Mouse (Mus musculus): ENCODE measurements around the gene A630095N17Rik.

A630095N17Rik gene

DNA sequence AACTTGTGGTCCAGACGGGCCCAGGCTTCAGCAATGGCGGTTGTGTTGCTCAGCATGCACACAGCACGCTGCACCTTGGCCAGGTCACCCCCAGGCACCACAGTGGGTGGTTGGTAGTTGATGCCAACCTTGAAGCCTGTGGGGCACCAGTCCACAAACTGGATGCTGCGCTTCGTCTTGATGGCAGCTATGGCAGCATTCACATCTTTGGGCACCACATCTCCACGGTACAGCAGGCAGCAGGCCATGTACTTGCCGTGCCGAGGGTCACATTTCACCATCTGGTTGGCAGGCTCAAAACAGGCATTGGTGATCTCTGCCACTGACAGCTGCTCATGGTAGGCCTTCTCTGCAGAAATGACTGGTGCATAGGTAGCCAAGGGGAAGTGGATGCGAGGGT, 16.1 kb downstream of the A630095N17Rik start:
- no peak for DNase-seq (ENCODE audit: low read depth in 1 of 2, low spot score in 2 of 2)

GRCm38 (mm10) chr1:75214886-75215285, 17.0 kb downstream of the A630095N17Rik start:
- DNase-seq (ENCODE audit: low read depth in 1 of 2, low spot score in 2 of 2): no peak

DNA sequence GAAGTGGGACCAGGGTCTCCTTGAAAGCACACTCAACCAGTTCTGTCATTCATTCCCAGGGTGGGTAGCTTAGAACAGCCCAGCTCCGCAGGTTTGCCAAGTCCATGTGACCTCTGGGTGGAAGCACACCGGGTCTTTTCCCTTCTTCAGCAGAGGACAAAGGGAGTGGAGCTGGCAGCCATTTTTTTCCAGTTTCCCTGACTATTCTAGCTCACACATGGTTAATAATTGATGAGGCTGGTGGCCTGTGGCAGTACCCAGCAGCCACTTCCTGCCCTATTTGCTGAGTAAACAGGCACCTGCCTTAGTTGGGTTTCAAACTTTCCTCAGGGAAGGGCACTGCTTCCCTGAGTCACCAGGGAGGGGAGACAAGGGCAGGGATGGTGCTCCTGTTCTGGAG, 17.5 kb downstream of the A630095N17Rik start:
- DNase-seq (ENCODE audit: low read depth in 1 of 2, low spot score in 2 of 2): no peak

DNA sequence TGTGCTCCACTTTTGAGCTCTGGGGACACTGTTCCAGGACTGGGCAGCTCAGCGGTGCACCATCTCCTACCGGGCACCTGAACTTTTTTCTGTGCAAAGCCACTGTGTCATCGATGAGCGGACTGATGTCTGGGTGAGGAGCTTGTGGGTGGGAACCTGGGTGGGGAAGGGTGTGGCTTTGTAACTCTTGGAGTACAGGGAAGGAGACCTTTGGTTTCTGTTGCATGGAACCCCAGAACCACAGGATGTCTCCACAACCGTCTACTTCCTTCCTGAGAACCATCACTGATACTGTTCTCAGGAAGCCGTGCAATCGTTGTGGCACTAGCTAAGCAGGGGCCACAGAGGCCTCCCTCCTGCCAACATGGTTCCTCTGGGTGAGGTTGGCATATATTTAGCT, 18.8 kb downstream of the A630095N17Rik start:
- DNase-seq (ENCODE audit: low read depth in 1 of 2, low spot score in 2 of 2): no peak

DNA sequence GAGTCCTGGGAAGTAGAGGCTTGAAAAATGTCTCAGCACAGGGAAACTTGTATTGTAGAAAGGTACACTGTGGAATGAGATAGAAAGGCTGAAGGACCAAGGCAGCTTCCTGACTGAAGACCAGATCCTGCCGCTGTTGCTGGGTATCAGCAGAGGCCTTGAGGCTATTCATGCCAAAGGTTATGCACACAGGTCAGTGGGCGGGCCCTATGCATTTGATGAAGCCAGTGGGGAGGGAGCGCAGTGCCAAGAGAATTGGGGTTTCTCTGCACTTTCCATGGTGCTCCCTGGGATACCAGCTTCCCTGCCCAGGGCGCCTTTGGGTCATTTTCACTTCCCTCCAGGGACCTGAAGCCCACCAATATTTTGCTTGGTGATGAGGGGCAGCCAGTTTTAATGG, 19.4 kb downstream of the A630095N17Rik start:
- DNase-seq (ENCODE audit: low read depth in 1 of 2, low spot score in 2 of 2): no peak

DNA sequence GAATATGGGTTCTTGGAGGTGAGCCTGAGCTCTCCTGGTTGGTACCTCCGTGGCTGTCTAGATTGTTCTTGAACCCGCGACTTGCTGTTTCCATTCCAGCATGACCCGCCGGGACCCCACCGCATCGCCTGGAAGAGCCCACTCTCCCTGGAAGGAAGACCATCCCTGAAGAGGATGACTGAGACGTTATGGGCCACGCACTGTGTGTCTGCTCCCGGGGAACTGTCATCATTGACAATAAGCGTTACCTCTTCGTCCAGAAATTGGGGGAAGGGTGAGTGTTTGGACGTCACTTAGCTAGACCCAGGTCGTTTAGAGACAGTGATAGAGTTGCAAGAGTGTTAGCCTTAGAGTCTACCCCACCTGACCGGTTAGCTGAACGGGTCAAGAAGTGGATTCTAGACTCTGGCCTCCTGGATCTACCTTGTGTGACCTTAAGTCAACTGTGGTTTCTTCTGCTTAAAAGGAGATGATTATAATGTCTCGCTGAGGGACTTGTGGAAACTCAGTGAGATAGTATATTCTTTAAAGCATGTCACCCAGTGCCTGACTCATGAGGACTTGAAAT, 20.7 kb downstream of the A630095N17Rik start:
- DNase-seq (ENCODE audit: low read depth in 1 of 2, low spot score in 2 of 2): no peak

DNA sequence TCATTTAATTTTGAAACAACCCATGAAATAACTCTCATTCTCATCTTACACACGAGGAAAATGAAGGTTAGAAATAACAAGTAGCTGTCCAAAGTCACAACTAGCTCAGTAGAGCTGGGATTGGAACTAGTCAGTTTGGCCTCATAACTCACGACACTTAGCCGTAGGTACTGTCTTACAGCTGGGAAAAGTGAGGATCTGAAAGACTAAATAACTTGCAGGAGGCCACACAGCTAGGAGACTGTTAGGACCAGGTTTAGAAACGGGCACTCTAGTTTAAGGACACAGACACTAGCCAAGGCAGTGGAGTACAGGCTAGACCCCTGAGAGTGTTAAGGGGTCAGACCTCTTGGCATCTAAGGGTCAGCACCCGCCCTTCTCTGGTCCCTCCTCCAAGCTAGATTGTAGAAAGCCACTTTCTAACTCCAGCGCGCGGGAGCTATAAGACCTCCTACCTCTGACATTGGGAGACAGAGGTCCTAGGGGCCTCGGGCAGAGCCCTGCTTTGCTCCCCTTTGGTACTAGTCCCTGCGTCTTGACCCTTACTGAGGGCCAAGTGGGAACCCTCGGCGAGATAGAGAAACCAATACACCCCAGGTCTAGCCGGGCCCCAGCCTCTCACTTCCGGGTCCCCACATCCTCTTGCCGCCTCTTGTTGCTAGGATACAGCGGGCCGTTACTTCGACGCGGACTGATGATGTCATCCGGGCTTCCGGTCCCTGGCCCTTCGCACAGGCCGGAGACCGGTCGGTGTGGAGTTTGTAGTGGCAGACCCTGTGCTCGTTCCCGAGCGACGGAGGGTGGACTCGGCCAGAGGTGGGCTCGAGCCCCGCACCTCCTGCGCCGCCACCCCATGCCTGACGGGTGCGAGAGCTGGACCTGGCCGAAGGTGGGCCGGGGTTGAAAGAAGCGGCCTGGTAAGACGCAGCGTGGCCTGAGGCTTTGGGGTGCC, 21.5 kb downstream of the A630095N17Rik start, which contains the start of the genes Glb1l and Stk16:
TSS of gene Glb1l (minus strand) at position 678 of the 952 bp plus-strand sequence.
TSS of gene Stk16 (plus strand) at position 703 of the 952 bp plus-strand sequence.
- peak; percentile 82 to 93 for DNase-seq (ENCODE audit: low read depth in 1 of 2, low spot score in 2 of 2)

- peak in 1 of 2 experiments; percentile 31 for DNase-seq (ENCODE audit: low read depth in 1 of 2, low spot score in 2 of 2)
These were observed 22.8 kb downstream of the A630095N17Rik start for GRCm38 (mm10) chr1:75208967-75209678.

- DNase-seq (ENCODE audit: low read depth in 1 of 2, low spot score in 2 of 2): no peak
These were observed 30.7 kb downstream of the A630095N17Rik start for GRCm38 (mm10) chr1:75201236-75201635.

DNA sequence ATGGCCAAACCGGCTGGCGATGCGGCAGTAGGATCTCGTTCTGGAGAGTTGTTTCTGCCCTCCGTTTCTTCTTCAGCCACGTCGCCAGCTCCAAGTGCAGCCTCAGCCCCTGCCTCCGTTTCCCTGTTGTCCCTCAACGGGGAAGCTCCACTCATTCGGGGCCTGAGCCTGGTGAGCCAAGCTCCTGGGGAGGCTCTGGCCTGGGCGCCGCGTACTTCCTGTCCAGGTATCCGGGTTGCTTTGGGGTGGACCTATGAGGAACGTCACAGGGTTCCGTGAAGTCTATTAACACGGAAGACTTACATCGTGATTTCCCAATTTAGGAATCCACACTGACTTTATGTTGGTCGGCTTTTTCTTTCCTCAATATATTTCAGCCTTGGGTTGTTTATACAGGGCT, 39.5 kb downstream of the A630095N17Rik start:
- DNase-seq (ENCODE audit: low read depth in 1 of 2, low spot score in 2 of 2): peak in 1 of 2 experiments; percentile 37

GRCm38 (mm10) chr1:75191622-75192402, 40.1 kb downstream of the A630095N17Rik start, which contains the start of the genes Ankzf1 and Atg9a:
Gene Ankzf1 (plus strand): TSS chr1:75192151.
Gene Atg9a (minus strand): TSS chr1:75192196.
- DNase-seq (ENCODE audit: low read depth in 1 of 2, low spot score in 2 of 2): peak; percentile 90 to 93

GRCm38 (mm10) chr1:75191258-75191621, 40.7 kb downstream of the A630095N17Rik start:
- no peak for DNase-seq (ENCODE audit: low read depth in 1 of 2, low spot score in 2 of 2)

DNA sequence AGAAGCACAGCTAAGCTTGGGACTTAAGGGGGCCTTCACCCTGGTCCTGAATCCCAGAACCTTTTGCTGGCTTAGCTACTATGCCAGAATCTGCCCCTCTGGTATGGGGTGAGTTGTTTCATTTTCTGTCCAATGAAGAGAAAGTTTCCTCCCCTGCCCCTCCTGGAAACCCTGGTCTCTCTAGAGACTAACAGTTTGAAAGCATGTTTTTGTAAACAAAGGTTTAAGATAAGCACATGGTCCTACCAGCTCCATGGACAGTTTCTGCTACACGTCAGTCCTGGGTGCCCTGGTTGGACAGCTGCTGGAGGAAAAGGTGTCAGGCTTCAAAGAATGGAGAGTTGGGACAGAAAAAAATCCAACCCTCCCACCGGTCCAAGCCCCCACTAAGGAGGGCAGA, 41.3 kb downstream of the A630095N17Rik start:
- DNase-seq (ENCODE audit: low read depth in 1 of 2, low spot score in 2 of 2): no peak

- DNase-seq (ENCODE audit: low read depth in 1 of 2, low spot score in 2 of 2): peak; percentile 49 to 70
These were observed 43.9 kb downstream of the A630095N17Rik start for GRCm38 (mm10) chr1:75187914-75188483.

- DNase-seq (ENCODE audit: low read depth in 1 of 2, low spot score in 2 of 2): no peak
These were observed 44.8 kb downstream of the A630095N17Rik start for GRCm38 (mm10) chr1:75187126-75187525.

- no peak for DNase-seq (ENCODE audit: low read depth in 1 of 2, low spot score in 2 of 2)
These were observed 46.4 kb downstream of the A630095N17Rik start for GRCm38 (mm10) chr1:75185495-75185894.

DNA sequence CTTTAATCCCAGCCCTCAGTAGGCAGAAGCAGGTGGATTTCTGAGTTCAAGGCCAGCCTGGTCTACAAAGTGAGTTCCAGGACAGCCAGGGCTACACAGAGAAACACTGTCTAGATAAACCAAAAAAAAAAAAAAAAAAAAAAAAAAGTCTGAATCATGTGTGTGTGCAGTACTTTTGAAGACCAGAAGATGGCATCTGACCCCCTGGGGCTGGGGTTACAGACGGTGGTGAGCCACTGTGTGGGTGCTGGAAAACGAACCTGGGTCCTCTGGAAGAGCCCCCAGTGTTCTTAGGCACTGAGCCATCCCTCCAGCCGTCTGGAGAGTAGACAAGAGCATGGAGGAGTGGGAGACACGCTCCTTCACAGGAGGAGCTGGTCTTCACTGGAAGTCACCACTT, 49.7 kb downstream of the A630095N17Rik start:
- DNase-seq (ENCODE audit: low read depth in 1 of 2, low spot score in 2 of 2): no peak

GRCm38 (mm10) chr1:75181377-75181870, 50.5 kb downstream of the A630095N17Rik start:
- DNase-seq (ENCODE audit: low read depth in 1 of 2, low spot score in 2 of 2): no peak

- DNase-seq (ENCODE audit: low read depth in 1 of 2, low spot score in 2 of 2): no peak
These were observed 51.2 kb downstream of the A630095N17Rik start for GRCm38 (mm10) chr1:75180741-75181140.

DNA sequence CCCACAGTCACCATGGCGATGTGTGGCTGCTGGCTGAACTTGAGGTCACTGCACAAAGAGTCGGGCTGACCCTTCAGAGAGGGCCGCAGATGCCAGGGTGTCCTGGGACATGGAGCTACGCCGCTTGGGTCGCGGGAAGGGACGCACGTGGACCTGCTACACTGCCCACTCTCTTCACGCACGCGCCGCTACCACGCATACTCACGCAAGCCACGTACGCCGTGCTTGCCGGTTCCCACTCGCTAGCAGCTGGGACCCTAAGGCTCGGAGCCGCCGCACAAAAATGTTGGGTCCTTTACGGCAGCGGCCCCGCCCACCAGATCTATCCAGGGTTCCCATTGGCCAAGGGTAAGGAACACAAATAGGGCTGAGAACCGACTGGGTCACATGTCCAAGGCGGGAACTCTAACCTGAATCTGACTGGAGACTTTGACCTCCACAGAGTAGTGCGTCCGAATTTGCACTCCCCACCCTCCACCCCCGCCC, 51.8 kb downstream of the A630095N17Rik start, which contains the start of gene Abcb6:
TSS of gene Abcb6 (minus strand) at position 288 of the 486 bp plus-strand sequence.
- DNase-seq (ENCODE audit: low read depth in 1 of 2, low spot score in 2 of 2): peak in 1 of 2 experiments; percentile 63
